Mouse (Mus musculus) MEL (cell line): ENCODE results near the gene Kif26b. TPM values are rescaled to one million over a fixed set of nuclear protein-coding genes. Genes with fewer than 3 reads are reported as not detected.

ENCODE experiments used
- DNase-seq: peaks from one replicate; pipeline ENCODE4 v3.0.0; 2011; ENCODE audit warnings: low read depth, low spot score
- H3K27ac ChIP-seq: 2 replicates; pipeline ENCODE4 v1.5.1; 2012; ENCODE audit warnings: low read depth, mild to moderate bottlenecking, control low read depth, low read length, moderate library complexity; ENCODE audit not compliant: control insufficient read depth
- H3K27me3 ChIP-seq, 2 experiments: fragments of 150-350 bp in 1 of 2; sonication (generic) in 1 of 2; 2 replicates each; pipeline ENCODE4 v1.6.1; 2012; ENCODE audit warnings: low read length in 2 of 2, mild to moderate bottlenecking in 2 of 2, improper control_type of control experiment in 1 of 2, moderate library complexity in 1 of 2; ENCODE audit not compliant: insufficient read depth in 2 of 2, control insufficient read depth in 1 of 2
- H3K36me3 ChIP-seq, 2 experiments: 2 replicates each; pipeline ENCODE4 v1.6.1; 2012 to 2014; ENCODE audit warnings: low read length in 2 of 2, improper control_type of control experiment in 1 of 2, inconsistent platforms in 1 of 2, mild to moderate bottlenecking in 1 of 2; ENCODE audit not compliant: insufficient read depth in 2 of 2, control insufficient read depth in 1 of 2
- H3K4me1 ChIP-seq, 2 experiments: fragments of 150-350 bp in 1 of 2; sonication (generic) in 1 of 2; 2 replicates each; pipeline ENCODE4 v1.6.1; 2012; ENCODE audit warnings: low read length in 2 of 2, improper control_type of control experiment in 1 of 2, mild to moderate bottlenecking in 1 of 2; ENCODE audit not compliant: insufficient read depth in 2 of 2, control insufficient read depth in 1 of 2
- H3K4me3 ChIP-seq, 2 experiments: fragments of 150-350 bp in 1 of 2; sonication (generic) in 1 of 2; 2 replicates each; pipeline ENCODE4 v1.5.1; 2012; ENCODE audit warnings: low read depth in 2 of 2, low read length in 2 of 2, mild to moderate bottlenecking in 2 of 2, moderate library complexity in 2 of 2, control low read depth in 1 of 2, improper control_type of control experiment in 1 of 2; ENCODE audit not compliant: control insufficient read depth in 1 of 2, insufficient read depth in 1 of 2
- H3K79me2 ChIP-seq: 2 replicates; pipeline ENCODE4 v1.6.1; 2012; ENCODE audit warnings: mild to moderate bottlenecking, low read length, moderate library complexity; ENCODE audit not compliant: control insufficient read depth, poor library complexity, insufficient read depth
- H3K9ac ChIP-seq: 2 replicates; pipeline ENCODE4 v1.6.1; 2012; ENCODE audit warnings: low read depth, mild to moderate bottlenecking, control low read depth, low read length, moderate library complexity; ENCODE audit not compliant: control insufficient read depth, poor library complexity, severe bottlenecking
- H3K9me3 ChIP-seq: fragments of 150-350 bp; sonication (generic); replicated peaks from 2 replicates; pipeline ENCODE4 v1.6.1; 2012; ENCODE audit warnings: mild to moderate bottlenecking, low read length, improper control_type of control experiment, moderate library complexity; ENCODE audit not compliant: insufficient read depth
- CHD1 ChIP-seq: IDR thresholded peaks from 2 replicates; pipeline ENCODE4 v1.6.1; 2012; ENCODE audit warnings: low read depth, mild to moderate bottlenecking, inconsistent platforms, low read length, improper control_type of control experiment
- CHD2 ChIP-seq: IDR thresholded peaks from 2 replicates; pipeline ENCODE4 v1.6.1; 2011; ENCODE audit warnings: low read length, improper control_type of control experiment
- CTCF ChIP-seq, 3 experiments: IDR thresholded peaks in 2 of 3; conservative IDR thresholded peaks in 1 of 3; 2 replicates each; pipeline ENCODE4 v1.5.1; 2011 to 2012; ENCODE audit warnings: low read length in 3 of 3, low read depth in 2 of 3, mild to moderate bottlenecking in 2 of 3, improper control_type of control experiment in 1 of 3, inconsistent platforms in 1 of 3, mixed read lengths in 1 of 3, moderate library complexity in 1 of 3; ENCODE audit not compliant: control insufficient read depth in 1 of 3, insufficient read depth in 1 of 3, poor library complexity in 1 of 3, severe bottlenecking in 1 of 3
- E2F4 ChIP-seq: IDR thresholded peaks from 2 replicates; pipeline ENCODE4 v1.6.1; 2011; ENCODE audit warnings: low read depth, low read length, improper control_type of control experiment, borderline replicate concordance
- ELF1 ChIP-seq: IDR thresholded peaks from 2 replicates; pipeline ENCODE4 v1.6.1; 2014; ENCODE audit warnings: low read depth, mild to moderate bottlenecking, inconsistent platforms, low read length, improper control_type of control experiment, moderate library complexity
- GABPA ChIP-seq: IDR thresholded peaks from 2 replicates; pipeline ENCODE4 v1.6.1; 2012; ENCODE audit warnings: low read depth, mild to moderate bottlenecking, inconsistent platforms, low read length, improper control_type of control experiment, moderate library complexity
- GATA1 ChIP-seq: IDR thresholded peaks from 2 replicates; pipeline ENCODE4 v1.6.1; 2011; ENCODE audit warnings: low read depth, low read length, improper control_type of control experiment
- JUND ChIP-seq: IDR thresholded peaks from 2 replicates; pipeline ENCODE4 v1.6.1; 2011; ENCODE audit warnings: low read depth, mild to moderate bottlenecking, improper control_type of control experiment, low read length
- MAX ChIP-seq: IDR thresholded peaks from 2 replicates; pipeline ENCODE4 v1.6.1; 2011; ENCODE audit warnings: low read length, improper control_type of control experiment
- MEF2A ChIP-seq: IDR thresholded peaks from 2 replicates; pipeline ENCODE4 v1.6.1; 2014; ENCODE audit warnings: low read depth, mild to moderate bottlenecking, inconsistent platforms, low read length, improper control_type of control experiment; ENCODE audit not compliant: poor library complexity, insufficient replicate concordance, severe bottlenecking; ENCODE audit errors: extremely low read depth
- MYB ChIP-seq: IDR thresholded peaks from 2 replicates; pipeline ENCODE4 v1.6.1; 2011; ENCODE audit warnings: mild to moderate bottlenecking, low read depth, low read length, improper control_type of control experiment
- MYC ChIP-seq: IDR thresholded peaks from 2 replicates; pipeline ENCODE4 v1.6.1; 2011; ENCODE audit warnings: low read depth, mild to moderate bottlenecking, low read length, improper control_type of control experiment, moderate library complexity
- NELFE ChIP-seq: IDR thresholded peaks from 2 replicates; pipeline ENCODE4 v1.6.1; 2011; ENCODE audit warnings: low read depth, low read length, improper control_type of control experiment
- POLR2A ChIP-seq, 2 experiments: IDR thresholded peaks; 2 replicates each; pipeline ENCODE4 v1.6.1; 2011 to 2012; ENCODE audit warnings: low read length in 2 of 2, mild to moderate bottlenecking in 2 of 2, control low read depth in 1 of 2, improper control_type of control experiment in 1 of 2, low read depth in 1 of 2, moderate library complexity in 1 of 2; ENCODE audit not compliant: control insufficient read depth in 1 of 2, insufficient read depth in 1 of 2, poor library complexity in 1 of 2
- POLR2AphosphoS5 ChIP-seq: IDR thresholded peaks from 2 replicates; pipeline ENCODE4 v1.6.1; 2012; ENCODE audit warnings: low read depth, borderline replicate concordance, mild to moderate bottlenecking, inconsistent platforms, low read length, moderate library complexity, mixed read lengths
- RAD21 ChIP-seq: IDR thresholded peaks from 2 replicates; pipeline ENCODE4 v1.6.1; 2011; ENCODE audit warnings: mild to moderate bottlenecking, low read depth, low read length, improper control_type of control experiment
- SIN3A ChIP-seq: IDR thresholded peaks from 2 replicates; pipeline ENCODE4 v1.6.1; 2012; ENCODE audit warnings: low read length, improper control_type of control experiment, inconsistent platforms
- SMC3 ChIP-seq: IDR thresholded peaks from 2 replicates; pipeline ENCODE4 v1.6.1; 2011; ENCODE audit warnings: low read depth, low read length, improper control_type of control experiment
- TAL1 ChIP-seq: IDR thresholded peaks from 2 replicates; pipeline ENCODE4 v1.6.1; 2012; ENCODE audit warnings: mild to moderate bottlenecking, inconsistent platforms, low read length, moderate library complexity, mixed read lengths
- TBP ChIP-seq: IDR thresholded peaks from 2 replicates; pipeline ENCODE4 v1.8.0; 2011; ENCODE audit warnings: low read depth, low read length, improper control_type of control experiment
- TCF12 ChIP-seq: IDR thresholded peaks from 2 replicates; pipeline ENCODE4 v1.6.1; 2014; ENCODE audit warnings: low read depth, mild to moderate bottlenecking, inconsistent platforms, low read length, improper control_type of control experiment, moderate library complexity
- UBTF ChIP-seq: IDR thresholded peaks from 2 replicates; pipeline ENCODE4 v1.6.1; 2012; ENCODE audit warnings: low read depth, mild to moderate bottlenecking, inconsistent platforms, low read length, improper control_type of control experiment, moderate library complexity, borderline replicate concordance; ENCODE audit not compliant: insufficient read depth
- USF2 ChIP-seq, 2 experiments: IDR thresholded peaks; 2 replicates each; pipeline ENCODE4 v1.6.1; 2011 to 2012; ENCODE audit warnings: improper control_type of control experiment in 2 of 2, low read length in 2 of 2, borderline replicate concordance in 1 of 2, inconsistent platforms in 1 of 2, low read depth in 1 of 2, mild to moderate bottlenecking in 1 of 2; ENCODE audit not compliant: insufficient read depth in 1 of 2
- ZKSCAN1 ChIP-seq: IDR thresholded peaks from 2 replicates; pipeline ENCODE4 v1.6.1; 2012; ENCODE audit warnings: low read depth, mild to moderate bottlenecking, inconsistent platforms, low read length, improper control_type of control experiment, moderate library complexity
- ZMIZ1 ChIP-seq: IDR thresholded peaks from 2 replicates; pipeline ENCODE4 v1.6.1; 2012; ENCODE audit warnings: low read depth, mild to moderate bottlenecking, inconsistent platforms, low read length, improper control_type of control experiment, moderate library complexity
- ZNF384 ChIP-seq: IDR thresholded peaks from 2 replicates; pipeline ENCODE4 v1.6.1; 2012; ENCODE audit warnings: low read depth, mild to moderate bottlenecking, inconsistent platforms, low read length, improper control_type of control experiment
- polyA plus RNA-seq, 2 experiments: library from polyadenylated mRNA; stranded (reverse) in 1 of 2; unstranded in 1 of 2; fragments of >175 nt in 1 of 2; fragments of >200 nt in 1 of 2; gene quantifications; 2 replicates each; pipeline versions ENCODE4 v1.2.1 to v1.2.4; 2012; ENCODE audit warnings: low replicate concordance in 2 of 2, low read depth in 1 of 2; ENCODE audit not compliant: insufficient read length in 2 of 2, insufficient read depth in 1 of 2, missing spikeins in 1 of 2
- total RNA-seq: library from RNA; depleted of rRNA; stranded (reverse); fragments of 300-350 nt; gene quantifications from 2 replicates; pipeline ENCODE4 v1.2.3, GENCODE M21; 2012

Kif26b gene
- total and polyA plus RNA-seq, 3 experiments: 0.08 to 0.50 TPM; not detected in 1

- Histone ChIP-seq H3K9me3 (no peaks in the 10 kb centered on the region), H3K4me3 (no peak overlapping the region), H3K79me2 (no peaks in the 10 kb centered on the region), H3K9ac (no peak overlapping the region), H3K27ac (no peak overlapping the region), H3K36me3 (peaks cover 0 to 9% of the 10 kb centered on the region in 2 experiments; a peak in 2 of 4 replicates), H3K27me3 (no peaks in the 10 kb centered on the region), H3K4me1 (peaks cover 11 to 20% of the 10 kb centered on the region in 2 experiments)
- no peak for DNase-seq
- TF ChIP-seq ZKSCAN1 (no peak), CTCF (IDR thresholded peaks at IDR 0.05 in 2 of 3, conservative IDR thresholded peaks at IDR 0.05 in 1 of 3; ENCODE audit: control insufficient read depth in 1 of 3, insufficient read depth in 1 of 3, low read depth in 2 of 3, low read length in 3 of 3, poor library complexity in 1 of 3, severe bottlenecking in 1 of 3) (no peak), TAL1 (no peak), MAX (no peak), CHD2 (no peak), MYB (no peak), GATA1 (no peak), GABPA (no peak), ELF1 (no peak), TCF12 (no peak), CHD1 (no peak), MYC (no peak), ZMIZ1 (no peak), E2F4 (no peak), NELFE (no peak), SIN3A (no peak), MEF2A (no peak), USF2 (IDR thresholded peaks at IDR 0.05; ENCODE audit: borderline replicate concordance in 1 of 2, insufficient read depth in 1 of 2, low read depth in 1 of 2, low read length in 2 of 2) (no peak), JUND (no peak)
These were observed 111.0 kb downstream of the Kif26b start for GRCm38 (mm10) chr1:178639951-178640350.

- Histone ChIP-seq H3K4me1 (peaks cover 10 to 24% of the 10 kb centered on the region in 2 experiments), H3K9me3 (no peaks in the 10 kb centered on the region), H3K27ac (no peak overlapping the region), H3K9ac (no peak overlapping the region), H3K36me3 (peaks cover 0 to 12% of the 10 kb centered on the region in 2 experiments; a peak in 2 of 4 replicates), H3K4me3 (no peak overlapping the region), H3K27me3 (no peaks in the 10 kb centered on the region), H3K79me2 (no peaks in the 10 kb centered on the region)
- TF ChIP-seq NELFE: no peak
- TF ChIP-seq GABPA: no peak
- TF ChIP-seq ELF1: no peak
- TF ChIP-seq TBP: no peak
- TF ChIP-seq UBTF: no peak
- TF ChIP-seq ZNF384: no peak
- TF ChIP-seq RAD21: no peak
- TF ChIP-seq POLR2A (IDR thresholded peaks at IDR 0.05; ENCODE audit: control insufficient read depth in 1 of 2, insufficient read depth in 1 of 2, low read depth in 1 of 2, low read length in 2 of 2, poor library complexity in 1 of 2): no peak
- no peak for TF ChIP-seq SMC3
- no peak for TF ChIP-seq CTCF (IDR thresholded peaks at IDR 0.05 in 2 of 3, conservative IDR thresholded peaks at IDR 0.05 in 1 of 3; ENCODE audit: control insufficient read depth in 1 of 3, insufficient read depth in 1 of 3, low read depth in 2 of 3, low read length in 3 of 3, poor library complexity in 1 of 3, severe bottlenecking in 1 of 3)
- no peak for TF ChIP-seq POLR2AphosphoS5
- DNase-seq: peak; percentile 24
These were observed 112.0 kb downstream of the Kif26b start for GRCm38 (mm10) chr1:178640719-178641455.
